Mouse (Mus musculus) forebrain, embryonic 11.5 days (tissue): ENCODE measurements around the gene Cabcoco1. TPM values are rescaled to one million over a fixed set of nuclear protein-coding genes. Genes with fewer than 3 reads are reported as not detected.

Experiments
- ATAC-seq: fragments of 200-750 bp; cut with Nextera tagmentation; replicated peaks from 2 replicates; pipeline ENCODE4 v1.8.0; 2017; ENCODE audit warnings: moderate TSS enrichment; ENCODE audit not compliant: low FRiP score
- DNase-seq: peaks from one replicate; pipeline ENCODE4 v3.0.0-alpha.2; 2017; ENCODE audit warnings: low spot score
- H3K27ac ChIP-seq: fragments of 300-500 bp; sonication (generic); 2 replicates; pipeline ENCODE4 v1.5.1; 2014; ENCODE audit warnings: low read depth, low read length
- H3K27me3 ChIP-seq: fragments of 300-500 bp; sonication (generic); 2 replicates; pipeline ENCODE4 v1.6.1; 2014; ENCODE audit warnings: mild to moderate bottlenecking, low read length, mixed read lengths; ENCODE audit not compliant: control insufficient read depth, insufficient read depth
- H3K36me3 ChIP-seq: fragments of 300-500 bp; sonication (generic); 2 replicates; pipeline ENCODE4 v1.6.1; 2014; ENCODE audit warnings: mild to moderate bottlenecking, low read length, moderate library complexity, mixed read lengths; ENCODE audit not compliant: control insufficient read depth, insufficient read depth
- H3K4me1 ChIP-seq: fragments of 300-500 bp; sonication (generic); replicated peaks from 2 replicates; pipeline ENCODE4 v1.6.1; 2014; ENCODE audit warnings: low read length, mixed read lengths; ENCODE audit not compliant: control insufficient read depth, insufficient read depth
- H3K4me2 ChIP-seq: fragments of 300-500 bp; sonication (generic); 2 replicates; pipeline ENCODE4 v1.6.1; 2014; ENCODE audit warnings: low read depth, mild to moderate bottlenecking, low read length, moderate library complexity, mixed read lengths; ENCODE audit not compliant: severe bottlenecking
- H3K4me3 ChIP-seq: fragments of 300-500 bp; sonication (generic); 2 replicates; pipeline ENCODE4 v1.5.1; 2014; ENCODE audit warnings: low read depth, low read length
- H3K9ac ChIP-seq: fragments of 300-500 bp; sonication (generic); 2 replicates; pipeline ENCODE4 v1.6.1; 2014; ENCODE audit warnings: low read length
- H3K9me3 ChIP-seq: fragments of 300-500 bp; sonication (generic); 2 replicates; pipeline ENCODE4 v1.6.1; 2016; ENCODE audit warnings: low read length, mixed read lengths; ENCODE audit not compliant: control insufficient read depth
- WGBS: fragments of 180-500 bp; shearing (Covaris S2); extraction: QIAGEN DNeasy Blood & Tissue Kit; methylation state at CpG from one replicate; pipeline ENCODE4 v1.1.7; 2014; 5-methylcytosine and 5-hydroxymethylcytosine counted together
- polyA plus RNA-seq: library from polyadenylated mRNA; unstranded; fragments of >200 nt; fragmentation: Nextera tagmentation; extraction: Ambion mirVana; gene quantifications from 2 replicates; pipeline ENCODE4 v1.2.1, GENCODE M21; 2014

Cabcoco1 gene
- polyA plus RNA-seq, 1 experiment from 2014 or later, result not detected

- 81% methylated on average over 15 of the region's 15 CpGs for WGBS
Observed at GRCm38 (mm10) chr10:68445876-68446796, 95.6 kb downstream of the Cabcoco1 start.

GRCm38 (mm10) chr10:68445244-68445811 is 96.4 kb downstream of the Cabcoco1 start:
- peaks cover 2% of the 10 kb centered on the region; the same call in 1 of the 2 replicates for H3K4me1 ChIP-seq
- DNase-seq (no peak), ATAC-seq (no peak)
- H3K4me3 ChIP-seq, result no peak overlapping the region
- H3K36me3 ChIP-seq, result no peaks in the 10 kb centered on the region
- no peak overlapping the region for H3K4me2 ChIP-seq
- 71% methylated on average over 8 of the region's 8 CpGs for WGBS
- no peaks in the 10 kb centered on the region for H3K9me3 ChIP-seq
- H3K27me3 ChIP-seq, result no peaks in the 10 kb centered on the region
- H3K27ac ChIP-seq, result no peak overlapping the region
- H3K9ac ChIP-seq, result no peak overlapping the region

More at GRCm38 (mm10) chr10:68445876-68446796, 95.6 kb downstream of the Cabcoco1 start:
- Histone ChIP-seq H3K36me3 (no peaks in the 10 kb centered on the region), H3K4me2 (no peak overlapping the region), H3K27ac (no peak overlapping the region), H3K4me3 (no peak overlapping the region), H3K27me3 (no peaks in the 10 kb centered on the region), H3K4me1 (peaks cover 2% of the 10 kb centered on the region; the same call in 1 of the 2 replicates), H3K9ac (no peak overlapping the region), H3K9me3 (no peaks in the 10 kb centered on the region)
- ATAC-seq (no peak), DNase-seq (no peak)

- Histone ChIP-seq H3K9me3 (no peaks in the 10 kb centered on the region), H3K27me3 (no peaks in the 10 kb centered on the region), H3K4me2 (no peak overlapping the region), H3K4me3 (no peak overlapping the region), H3K36me3 (no peaks in the 10 kb centered on the region), H3K4me1 (peaks cover 2% of the 10 kb centered on the region; the same call in 1 of the 2 replicates), H3K27ac (no peak overlapping the region), H3K9ac (no peak overlapping the region)
- 90% methylated on average over 14 of the region's 14 CpGs for WGBS
- DNase-seq, result no peak
- no peak for ATAC-seq
Observed at GRCm38 (mm10) chr10:68444361-68445114, 97.2 kb downstream of the Cabcoco1 start.

GRCm38 (mm10) chr10:68443132-68443531 is 98.6 kb downstream of the Cabcoco1 start:
- no peak overlapping the region for H3K27ac ChIP-seq

GRCm38 (mm10) chr10:68442713-68443112 is 99.0 kb downstream of the Cabcoco1 start:
- peaks cover 2% of the 10 kb centered on the region; the same call in 1 of the 2 replicates for H3K4me1 ChIP-seq
- no peaks in the 10 kb centered on the region for H3K36me3 ChIP-seq
- no peaks in the 10 kb centered on the region for H3K27me3 ChIP-seq
- WGBS, result 36% methylated on average over 3 of the region's 3 CpGs
- H3K27ac ChIP-seq, result no peak overlapping the region
- no peak overlapping the region for H3K4me3 ChIP-seq
- H3K9me3 ChIP-seq, result no peaks in the 10 kb centered on the region
- DNase-seq, result no peak
- no peak overlapping the region for H3K9ac ChIP-seq
- no peak overlapping the region for H3K4me2 ChIP-seq
- ATAC-seq, result no peak

More at GRCm38 (mm10) chr10:68443132-68443531, 98.6 kb downstream of the Cabcoco1 start:
- H3K9ac ChIP-seq, result no peak overlapping the region
- H3K27me3 ChIP-seq, result no peaks in the 10 kb centered on the region
- no peak overlapping the region for H3K4me3 ChIP-seq
- no peaks in the 10 kb centered on the region for H3K36me3 ChIP-seq
- H3K4me1 ChIP-seq, result peaks cover 2% of the 10 kb centered on the region; the same call in 1 of the 2 replicates
- WGBS, result 31% methylated on average over 7 of the region's 7 CpGs
- DNase-seq (no peak), ATAC-seq (no peak)
- no peaks in the 10 kb centered on the region for H3K9me3 ChIP-seq
- H3K4me2 ChIP-seq, result no peak overlapping the region

- no peak overlapping the region for H3K4me2 ChIP-seq
- peaks cover 2% of the 10 kb centered on the region; the same call in 1 of the 2 replicates for H3K4me1 ChIP-seq
- ATAC-seq (no peak), DNase-seq (no peak)
- no peak overlapping the region for H3K27ac ChIP-seq
- H3K9me3 ChIP-seq, result no peaks in the 10 kb centered on the region
- H3K9ac ChIP-seq, result no peak overlapping the region
- 73% methylated on average over 10 of the region's 10 CpGs for WGBS
- H3K36me3 ChIP-seq, result no peaks in the 10 kb centered on the region
- no peak overlapping the region for H3K4me3 ChIP-seq
- no peaks in the 10 kb centered on the region for H3K27me3 ChIP-seq
Observed at GRCm38 (mm10) chr10:68441931-68442662, 99.6 kb downstream of the Cabcoco1 start.

- Histone ChIP-seq H3K9ac (no peak overlapping the region), H3K27me3 (no peaks in the 10 kb centered on the region), H3K4me3 (no peak overlapping the region), H3K4me1 (peaks cover 2% of the 10 kb centered on the region; the same call in 1 of the 2 replicates), H3K36me3 (no peaks in the 10 kb centered on the region), H3K27ac (no peak overlapping the region), H3K4me2 (no peak overlapping the region), H3K9me3 (no peaks in the 10 kb centered on the region)
- DNase-seq, result no peak
- ATAC-seq, result no peak
- WGBS, result 77% methylated on average over 8 of the region's 8 CpGs
Observed at GRCm38 (mm10) chr10:68440515-68440914, 101.2 kb downstream of the Cabcoco1 start.

- WGBS, result 88% methylated on average over 7 of the region's 7 CpGs
- DNase-seq (no peak), ATAC-seq (no peak)
- H3K4me2 ChIP-seq, result no peak overlapping the region
- no peaks in the 10 kb centered on the region for H3K4me1 ChIP-seq
- no peaks in the 10 kb centered on the region for H3K9me3 ChIP-seq
- H3K9ac ChIP-seq, result no peak overlapping the region
- no peaks in the 10 kb centered on the region for H3K27me3 ChIP-seq
- H3K36me3 ChIP-seq, result no peaks in the 10 kb centered on the region
- no peak overlapping the region for H3K4me3 ChIP-seq
- H3K27ac ChIP-seq, result no peak overlapping the region
Observed at GRCm38 (mm10) chr10:68435754-68436153, 105.9 kb downstream of the Cabcoco1 start.
